Mouse (Mus musculus): ENCODE data around the gene Orm3. TPM values are rescaled to one million over a fixed set of nuclear protein-coding genes. Genes with fewer than 3 reads are reported as not detected.

The Orm3 gene
- not detected for polyA plus RNA-seq (2014; fragmentation: Illumina TruSeq; extraction: RNeasy Lipid Tissue Mini Kit (QIAGEN cat#74804))

GRCm38 (mm10) chr4:63355877-63356665 lies at the start of gene Orm3:
Gene Orm3, plus strand, starts transcription at chr4:63356162.

DNA sequence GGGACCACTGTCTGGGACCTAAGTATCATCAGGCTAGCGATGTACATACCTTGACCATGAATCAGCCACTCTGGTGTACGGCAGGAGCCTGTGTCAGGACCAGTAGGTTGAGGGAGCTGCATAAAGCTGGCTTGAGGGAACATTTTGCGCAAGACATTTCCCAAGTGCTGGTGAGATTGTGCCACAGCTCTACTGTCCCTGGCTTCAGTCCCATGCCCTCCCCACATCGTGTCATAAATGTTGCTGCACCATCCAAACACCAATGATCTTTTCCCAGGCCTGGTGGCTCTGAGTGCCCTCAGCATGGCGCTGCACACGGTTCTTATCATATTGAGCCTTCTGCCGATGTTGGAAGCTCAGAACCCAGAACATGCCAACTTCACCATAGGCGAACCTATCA lies 11.7 kb upstream of the Orm3 start, which contains the start of gene Orm1:
Orm1 (plus strand) TSS at position 266 of the 400 bp plus-strand sequence.

GRCm38 (mm10) chr4:63362150-63362549 lies 6.2 kb downstream of the Orm3 start, which contains the start of gene Orm2:
Gene Orm2, plus strand, starts transcription at chr4:63362449.

GRCm38 (mm10) chr4:63403040-63403959 lies 47.3 kb downstream of the Orm3 start, which contains the start of gene Akna:
Gene Akna, minus strand, starts transcription at chr4:63403354.

Other genes starting within 250 kb of the Orm3 start
- gene Ambp, start 201.4 kb upstream of the Orm3 start, polyA plus RNA-seq (2014; fragmentation: Illumina TruSeq; extraction: RNeasy Lipid Tissue Mini Kit (QIAGEN cat#74804)): not detected
- not detected for gene Kif12, start 184.0 kb upstream of the Orm3 start, polyA plus RNA-seq (2014; fragmentation: Illumina TruSeq; extraction: RNeasy Lipid Tissue Mini Kit (QIAGEN cat#74804))
- gene Col27a1, start 142.2 kb upstream of the Orm3 start, polyA plus RNA-seq (2014; fragmentation: Illumina TruSeq; extraction: RNeasy Lipid Tissue Mini Kit (QIAGEN cat#74804)): 2.6 TPM
- gene Orm1, start 11.6 kb upstream of the Orm3 start, polyA plus RNA-seq (2014; fragmentation: Illumina TruSeq; extraction: RNeasy Lipid Tissue Mini Kit (QIAGEN cat#74804)): 4.4 TPM
- not detected for gene Orm2, start 6.3 kb downstream of the Orm3 start, polyA plus RNA-seq (2014; fragmentation: Illumina TruSeq; extraction: RNeasy Lipid Tissue Mini Kit (QIAGEN cat#74804))
- 0.20 TPM for gene Akna, start 47.2 kb downstream of the Orm3 start, polyA plus RNA-seq (2014; fragmentation: Illumina TruSeq; extraction: RNeasy Lipid Tissue Mini Kit (QIAGEN cat#74804))
- 0.68 TPM for gene Whrn, start 139.8 kb downstream of the Orm3 start, polyA plus RNA-seq (2014; fragmentation: Illumina TruSeq; extraction: RNeasy Lipid Tissue Mini Kit (QIAGEN cat#74804))
- gene Atp6v1g1, start 188.6 kb downstream of the Orm3 start, polyA plus RNA-seq (2014; fragmentation: Illumina TruSeq; extraction: RNeasy Lipid Tissue Mini Kit (QIAGEN cat#74804)): 327 TPM
- gene Tmem268, start 202.6 kb downstream of the Orm3 start, polyA plus RNA-seq (2014; fragmentation: Illumina TruSeq; extraction: RNeasy Lipid Tissue Mini Kit (QIAGEN cat#74804)): 4.7 TPM
- not detected for gene Gm11213, start 249.1 kb downstream of the Orm3 start, polyA plus RNA-seq (2014; fragmentation: Illumina TruSeq; extraction: RNeasy Lipid Tissue Mini Kit (QIAGEN cat#74804))